Mouse (Mus musculus) heart, embryonic 13.5 days (tissue): Measurements from ENCODE around the gene Paf1. TPM values are rescaled to one million over a fixed set of nuclear protein-coding genes. Genes with fewer than 3 reads are reported as not detected.

Experiments
- ATAC-seq: fragments of 200-750 bp; cut with Nextera tagmentation; 2 replicates; pipeline ENCODE4 v1.8.0; 2017; ENCODE audit warnings: moderate TSS enrichment; ENCODE audit not compliant: insufficient number of reproducible peaks, low FRiP score, low TSS enrichment; ENCODE audit errors: extremely low read depth
- H3K27ac ChIP-seq: fragments of 300-500 bp; sonication (generic); replicated peaks from 2 replicates; pipeline ENCODE4 v1.5.1; 2015; ENCODE audit warnings: moderate library complexity, mild to moderate bottlenecking, inconsistent platforms
- H3K27me3 ChIP-seq: fragments of 300-500 bp; sonication (generic); replicated peaks from 2 replicates; pipeline ENCODE4 v1.6.1; 2015; ENCODE audit warnings: mild to moderate bottlenecking, inconsistent platforms
- H3K36me3 ChIP-seq: fragments of 300-500 bp; sonication (generic); 2 replicates; pipeline ENCODE4 v1.6.1; 2015; ENCODE audit warnings: mild to moderate bottlenecking, inconsistent platforms
- H3K4me1 ChIP-seq: fragments of 300-500 bp; sonication (generic); 2 replicates; pipeline ENCODE4 v1.6.1; 2015; ENCODE audit warnings: inconsistent platforms
- H3K4me2 ChIP-seq: fragments of 300-500 bp; sonication (generic); 2 replicates; pipeline ENCODE4 v1.6.1; 2015; ENCODE audit warnings: inconsistent platforms, mild to moderate bottlenecking, moderate library complexity
- H3K4me3 ChIP-seq: fragments of 300-500 bp; sonication (generic); 2 replicates; pipeline ENCODE4 v1.5.1; 2015; ENCODE audit warnings: moderate library complexity, mild to moderate bottlenecking, inconsistent platforms
- H3K9ac ChIP-seq: fragments of 300-500 bp; sonication (generic); 2 replicates; pipeline ENCODE4 v1.6.1; 2015; ENCODE audit warnings: inconsistent platforms, mild to moderate bottlenecking, moderate library complexity
- H3K9me3 ChIP-seq: fragments of 300-500 bp; sonication (generic); 2 replicates; pipeline ENCODE4 v1.6.1; 2016; ENCODE audit warnings: inconsistent platforms
- WGBS: fragments of 180-500 bp; shearing (Covaris S2); methylation state at CpG from one replicate; pipeline ENCODE4 v1.1.7; 2015; ENCODE audit warnings: mixed read lengths; 5-methylcytosine and 5-hydroxymethylcytosine counted together
- polyA plus RNA-seq: library from polyadenylated mRNA; unstranded; fragments of >200 nt; fragmentation: Nextera tagmentation; extraction: Ambion mirVana; gene quantifications from 2 replicates; pipeline ENCODE4 v1.2.1, GENCODE M21; 2015

The Paf1 gene
- 73.4 and 75.1 TPM in 2 replicates for polyA plus RNA-seq

DNA sequence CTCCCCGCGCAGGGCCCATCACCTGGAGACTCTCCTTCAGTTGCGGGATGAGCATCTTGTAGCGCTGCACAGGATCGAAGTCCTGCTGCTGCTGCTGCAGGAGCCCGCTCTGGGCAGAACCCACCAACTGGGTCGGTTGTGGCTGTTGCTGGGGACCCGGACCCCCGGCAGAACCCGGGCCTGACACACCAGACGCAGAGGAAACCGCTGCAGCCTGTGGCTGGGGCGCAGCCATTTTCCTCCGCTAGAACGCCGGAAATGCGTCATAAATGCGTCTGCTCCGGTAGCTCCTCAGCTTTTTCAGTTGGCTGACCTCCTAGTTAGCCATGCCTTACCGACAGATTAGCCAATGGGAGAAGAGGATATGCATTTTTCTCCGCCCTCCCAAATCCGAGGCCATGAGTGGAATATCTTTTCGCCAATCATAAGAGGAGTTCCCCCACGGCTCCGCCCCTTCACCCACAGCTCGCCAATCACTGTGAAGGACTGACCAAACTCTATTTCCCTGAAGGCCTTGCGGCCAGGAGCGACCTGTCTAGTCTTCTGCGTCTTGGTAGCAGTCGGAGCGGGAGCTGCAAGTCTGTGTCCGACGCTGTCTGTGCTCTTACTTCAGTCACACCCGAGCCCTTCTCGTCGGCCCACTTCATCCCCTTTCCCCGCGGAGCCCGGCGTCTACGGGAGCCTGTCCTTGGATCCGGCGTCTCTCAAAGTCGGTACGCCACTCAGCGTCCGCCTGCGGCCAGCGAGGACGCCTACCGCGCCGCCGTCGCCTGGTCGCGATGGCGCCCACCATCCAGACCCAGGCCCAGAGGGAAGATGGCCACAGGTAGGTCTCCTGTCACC lies at the start of gene Paf1, which contains the start of gene Med29:
Gene Paf1, plus strand, starts transcription at position 523 of the 843 bp plus-strand sequence.
Gene Med29, minus strand, starts transcription at position 280 of the 843 bp plus-strand sequence.
- H3K9me3 ChIP-seq = no peaks in the 10 kb centered on the region
- H3K4me3 ChIP-seq = peak within 1 kb of the TSS; percentile 75
- peak; percentile 94 for ATAC-seq
- peak within 1 kb of the TSS; percentile 76 for H3K27ac ChIP-seq
- H3K27me3 ChIP-seq = no peaks in the 10 kb centered on the region
- peak within 1 kb of the TSS; percentile 82 for H3K4me2 ChIP-seq
- H3K4me1 ChIP-seq = peaks cover 16% of the 10 kb centered on the region
- H3K9ac ChIP-seq = peak within 1 kb of the TSS; percentile 92
- under 1% methylated on average over 58 of the region's 58 CpGs for WGBS
- H3K36me3 ChIP-seq = peaks cover 67% of the 10 kb centered on the region

- 5% methylated on average over 4 of the region's 4 CpGs for WGBS
- no peak for ATAC-seq
- H3K9me3 ChIP-seq = no peaks in the 10 kb centered on the region
These were observed 48.1 kb upstream of the Paf1 start for GRCm38 (mm10) chr7:28344637-28345036.

GRCm38 (mm10) chr7:28347746-28348145 lies 45.0 kb upstream of the Paf1 start:
- 53% methylated on average over 3 of the region's 3 CpGs for WGBS
- H3K4me3 ChIP-seq = no peak overlapping the region

More at GRCm38 (mm10) chr7:28344637-28345036, 48.1 kb upstream of the Paf1 start:
- Histone ChIP-seq H3K36me3 (no peaks in the 10 kb centered on the region), H3K4me1 (peaks cover 5% of the 10 kb centered on the region), H3K27me3 (no peaks in the 10 kb centered on the region), H3K4me3 (no peak overlapping the region), H3K27ac (no peak overlapping the region), H3K4me2 (no peak overlapping the region), H3K9ac (0 out of 2 replicates have a peak overlapping the region, but pooled peaks have one; percentile 33)

GRCm38 (mm10) chr7:28348601-28349000 lies 44.1 kb upstream of the Paf1 start:
- peaks cover 19% of the 10 kb centered on the region for H3K4me1 ChIP-seq
- no peak for ATAC-seq
- no peaks in the 10 kb centered on the region for H3K9me3 ChIP-seq
- H3K27ac ChIP-seq = no peak overlapping the region
- no peak overlapping the region for H3K4me2 ChIP-seq
- H3K4me3 ChIP-seq = no peak overlapping the region
- WGBS = 82% methylated on average over 7 of the region's 7 CpGs
- H3K9ac ChIP-seq = no peak overlapping the region
- peaks cover 21% of the 10 kb centered on the region for H3K36me3 ChIP-seq
- no peaks in the 10 kb centered on the region for H3K27me3 ChIP-seq

More at GRCm38 (mm10) chr7:28347746-28348145, 45.0 kb upstream of the Paf1 start:
- H3K9me3 ChIP-seq = no peaks in the 10 kb centered on the region
- no peaks in the 10 kb centered on the region for H3K27me3 ChIP-seq
- H3K9ac ChIP-seq = peak overlapping the region; percentile 45; the same call in 1 of the 2 replicates
- peaks cover 13% of the 10 kb centered on the region for H3K36me3 ChIP-seq
- H3K27ac ChIP-seq = no peak overlapping the region
- no peak overlapping the region for H3K4me2 ChIP-seq
- ATAC-seq = no peak
- H3K4me1 ChIP-seq = peaks cover 19% of the 10 kb centered on the region

DNA sequence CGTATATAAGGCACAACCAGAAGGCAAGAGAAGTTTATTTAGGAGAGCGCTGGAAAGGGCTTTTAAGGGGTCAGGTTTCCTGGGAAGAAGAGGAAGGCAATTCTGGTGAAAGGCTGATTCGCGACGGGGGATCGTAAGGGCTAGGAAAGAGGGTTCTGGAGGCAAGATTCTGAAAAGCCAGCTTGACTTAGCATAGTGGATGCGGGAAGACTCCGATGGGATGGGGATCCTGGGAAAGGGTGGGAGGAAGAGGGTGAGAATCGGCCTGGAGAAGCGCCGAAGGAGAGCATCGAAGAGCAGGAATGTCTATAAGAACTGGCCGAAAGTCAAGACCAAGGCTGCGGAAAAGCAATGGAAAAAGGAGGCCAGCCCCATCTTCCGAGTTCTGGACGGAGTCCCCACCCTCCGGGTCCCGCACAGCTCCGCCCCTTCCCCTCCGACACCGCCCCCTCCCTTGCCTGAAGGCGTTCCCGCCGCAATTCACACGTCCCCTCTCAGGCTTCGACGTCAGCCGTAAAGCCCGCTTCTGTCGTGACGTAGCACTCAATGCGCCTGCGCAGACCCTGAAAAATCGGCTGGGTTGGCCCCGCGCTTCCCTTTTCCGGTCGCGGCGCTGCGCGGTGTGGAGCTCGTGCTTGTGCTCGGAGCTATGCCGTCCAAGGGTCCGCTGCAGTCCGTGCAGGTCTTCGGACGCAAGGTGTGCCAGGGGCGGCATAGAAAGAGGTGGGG lies 42.4 kb upstream of the Paf1 start, which contains the start of gene Rps16:
Gene Rps16, plus strand, starts transcription at position 498 of the 729 bp plus-strand sequence.
- ATAC-seq = peak; percentile 93
- Histone ChIP-seq H3K4me1 (peaks cover 19% of the 10 kb centered on the region), H3K9me3 (no peaks in the 10 kb centered on the region), H3K27me3 (no peaks in the 10 kb centered on the region), H3K27ac (peak within 1 kb of the TSS; percentile 92), H3K4me2 (peak within 1 kb of the TSS; percentile 88), H3K36me3 (peaks cover 37% of the 10 kb centered on the region), H3K9ac (peak within 1 kb of the TSS; percentile 99), H3K4me3 (peak within 1 kb of the TSS; percentile 71)
- WGBS = under 1% methylated on average over 50 of the region's 50 CpGs

DNA sequence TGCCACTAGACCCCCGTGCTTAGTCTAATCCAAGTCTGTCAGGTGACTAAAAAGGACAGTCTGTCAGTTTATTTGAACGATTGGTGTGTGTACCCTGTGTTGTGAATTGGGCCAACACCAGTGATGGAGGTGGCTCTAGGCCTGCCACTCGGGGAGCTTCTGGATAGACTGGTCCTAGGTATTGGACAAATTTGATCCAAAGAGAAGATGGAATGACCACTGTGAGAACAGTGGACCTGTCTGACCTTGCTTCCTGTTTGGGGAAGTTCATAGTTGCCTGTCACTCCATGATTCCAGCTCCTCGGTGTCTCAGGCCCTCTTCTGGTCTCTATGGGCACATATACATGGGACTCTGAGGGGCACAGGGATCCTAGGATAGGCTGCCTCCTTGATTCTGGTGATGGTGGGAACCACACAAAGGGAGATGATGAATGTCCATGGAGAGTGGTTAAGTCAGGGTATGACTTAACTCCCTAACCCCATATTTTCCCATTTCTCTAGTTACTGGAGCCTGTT lies 41.0 kb upstream of the Paf1 start:
- no peak for ATAC-seq
- Histone ChIP-seq H3K9me3 (no peaks in the 10 kb centered on the region), H3K9ac (peak overlapping the region; percentile 99), H3K4me3 (peak overlapping the region; percentile 71), H3K4me1 (peaks cover 24% of the 10 kb centered on the region), H3K27me3 (no peaks in the 10 kb centered on the region), H3K36me3 (peaks cover 38% of the 10 kb centered on the region), H3K27ac (peak overlapping the region; percentile 79; the same call in 1 of the 2 replicates), H3K4me2 (peak overlapping the region; percentile 88)
- WGBS = 34% methylated on average over 4 of the region's 4 CpGs

GRCm38 (mm10) chr7:28353267-28353666 lies 39.5 kb upstream of the Paf1 start:
- Histone ChIP-seq H3K9me3 (no peaks in the 10 kb centered on the region), H3K27ac (no peak overlapping the region), H3K4me2 (no peak overlapping the region), H3K36me3 (peaks cover 38% of the 10 kb centered on the region), H3K27me3 (no peaks in the 10 kb centered on the region), H3K4me3 (no peak overlapping the region), H3K9ac (no peak overlapping the region), H3K4me1 (peaks cover 39% of the 10 kb centered on the region)
- 97% methylated on average over 2 of the region's 2 CpGs for WGBS
- ATAC-seq = no peak

DNA sequence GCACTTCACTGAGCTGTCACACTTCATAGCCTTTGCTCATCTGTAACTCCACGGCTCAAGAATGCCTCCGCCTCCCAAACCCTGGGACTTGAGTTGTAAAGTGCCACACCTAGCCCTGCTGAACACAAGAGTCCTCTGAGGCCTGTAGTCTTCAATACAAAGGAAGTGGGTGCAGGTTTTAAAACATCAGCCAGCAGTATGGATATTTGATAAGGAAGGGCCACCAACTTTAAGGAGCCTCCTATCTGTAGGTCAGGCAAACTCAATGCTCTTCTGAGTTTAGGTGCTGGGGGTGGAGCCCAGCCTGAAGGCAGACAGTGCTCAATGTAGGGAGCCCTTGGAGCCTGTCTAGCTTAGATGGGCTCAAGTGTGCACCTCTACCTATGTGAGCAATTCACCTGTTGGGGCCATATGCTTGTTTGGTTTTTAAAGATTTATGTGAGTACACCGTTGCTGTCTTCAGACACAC lies 38.6 kb upstream of the Paf1 start:
- H3K4me1 ChIP-seq = peaks cover 48% of the 10 kb centered on the region
- H3K9ac ChIP-seq = no peak overlapping the region
- 90% methylated on average over 3 of the region's 3 CpGs for WGBS
- H3K4me3 ChIP-seq = no peak overlapping the region
- peaks cover 45% of the 10 kb centered on the region for H3K36me3 ChIP-seq
- H3K27ac ChIP-seq = no peak overlapping the region
- ATAC-seq = no peak
- no peaks in the 10 kb centered on the region for H3K9me3 ChIP-seq
- H3K4me2 ChIP-seq = no peak overlapping the region
- H3K27me3 ChIP-seq = no peaks in the 10 kb centered on the region

- Histone ChIP-seq H3K4me2 (no peak overlapping the region), H3K9ac (no peak overlapping the region), H3K4me3 (no peak overlapping the region), H3K36me3 (peaks cover 50% of the 10 kb centered on the region), H3K27me3 (no peaks in the 10 kb centered on the region), H3K4me1 (peaks cover 47% of the 10 kb centered on the region), H3K27ac (no peak overlapping the region), H3K9me3 (no peaks in the 10 kb centered on the region)
- WGBS = 92% methylated on average over 3 of the region's 3 CpGs
- no peak for ATAC-seq
These were observed 38.2 kb upstream of the Paf1 start for GRCm38 (mm10) chr7:28354596-28354995.

DNA sequence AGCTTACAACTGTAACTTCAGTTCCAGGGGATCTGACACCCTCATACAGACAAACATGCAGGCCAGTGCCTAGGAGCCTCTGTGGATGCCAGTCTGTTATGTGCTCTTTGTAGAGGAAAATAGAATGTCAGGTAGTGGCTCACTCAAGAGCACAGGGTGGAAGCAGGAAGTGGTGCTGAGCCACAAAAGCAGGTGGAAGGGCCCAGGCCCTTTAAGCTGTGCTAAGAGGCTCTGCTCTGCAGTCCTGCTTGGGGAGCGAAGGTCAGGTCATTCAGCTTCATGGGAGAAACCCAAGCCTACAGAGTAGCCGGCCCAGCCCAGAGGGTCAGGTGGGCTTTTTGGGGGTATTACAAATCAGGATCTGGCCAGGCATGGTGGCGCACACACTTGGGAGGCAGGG lies 37.5 kb upstream of the Paf1 start:
- Histone ChIP-seq H3K9ac (no peak overlapping the region), H3K27me3 (no peaks in the 10 kb centered on the region), H3K4me3 (no peak overlapping the region), H3K36me3 (peaks cover 56% of the 10 kb centered on the region), H3K4me1 (peaks cover 48% of the 10 kb centered on the region), H3K4me2 (no peak overlapping the region), H3K9me3 (no peaks in the 10 kb centered on the region), H3K27ac (no peak overlapping the region)
- no peak for ATAC-seq
- 89% methylated on average over 3 of the region's 3 CpGs for WGBS

GRCm38 (mm10) chr7:28356981-28357380 lies 35.8 kb upstream of the Paf1 start:
- WGBS = 2% methylated on average over 5 of the region's 5 CpGs
- Histone ChIP-seq H3K36me3 (peaks cover 69% of the 10 kb centered on the region), H3K9ac (peak overlapping the region; percentile 72), H3K4me2 (peak overlapping the region; percentile 51), H3K4me3 (no peak overlapping the region), H3K9me3 (no peaks in the 10 kb centered on the region), H3K27me3 (no peaks in the 10 kb centered on the region), H3K4me1 (peaks cover 45% of the 10 kb centered on the region), H3K27ac (peak overlapping the region; percentile 91)
- peak; percentile 51; the same call in 1 of the 2 replicates for ATAC-seq
